Mouse (Mus musculus): ENCODE measurements around the gene Tmeff2.

- TF ChIP-seq MAFK (IDR thresholded peaks at IDR 0.05; ENCODE audit: insufficient read depth, low read depth, low read length) (no peak), ZNF384 (IDR thresholded peaks at IDR 0.05; ENCODE audit: low read depth, low read length) (no peak)
These were observed 291.6 kb downstream of the Tmeff2 start for GRCm38 (mm10) chr1:51191872-51192613.

Measured in ES-E14 (cell line).